Mouse (Mus musculus) liver, adult (tissue): ENCODE data around the gene Adat2.

Experiments
- GATA4 ChIP-seq: IDR thresholded peaks from 2 replicates; pipeline ENCODE4 v1.6.1; 2014; ENCODE audit warnings: mild to moderate bottlenecking, low read length; ENCODE audit not compliant: insufficient replicate concordance

The Adat2 gene

GRCm38 (mm10) chr10:13552646-13553497 lies at the start of gene Adat2, which contains the start of gene Pex3:
Gene Adat2 (plus strand): TSS chr10:13552894.
Gene Pex3 (minus strand): TSS chr10:13553142.
- TF ChIP-seq GATA4 = peak; percentile 61; the same call in 1 of the 2 replicates

GRCm38 (mm10) chr10:13521857-13522256 lies 30.8 kb upstream of the Adat2 start:
- no peak for TF ChIP-seq GATA4

- no peak for TF ChIP-seq GATA4
These were observed 24.5 kb upstream of the Adat2 start for GRCm38 (mm10) chr10:13528155-13528554.

GRCm38 (mm10) chr10:13534751-13535150 lies 17.9 kb upstream of the Adat2 start:
- no peak for TF ChIP-seq GATA4

GRCm38 (mm10) chr10:13536706-13537105 lies 16.0 kb upstream of the Adat2 start:
- TF ChIP-seq GATA4 = no peak

- TF ChIP-seq GATA4 = no peak
These were observed 12.8 kb upstream of the Adat2 start for GRCm38 (mm10) chr10:13539769-13540333.

GRCm38 (mm10) chr10:13541721-13542120 lies 11.0 kb upstream of the Adat2 start:
- no peak for TF ChIP-seq GATA4

- TF ChIP-seq GATA4 = no peak
These were observed 848 bp downstream of the Adat2 start for GRCm38 (mm10) chr10:13553498-13553985.

- TF ChIP-seq GATA4 = no peak
These were observed 1.6 kb downstream of the Adat2 start for GRCm38 (mm10) chr10:13554316-13554715.

GRCm38 (mm10) chr10:13560014-13560674 lies 7.5 kb downstream of the Adat2 start:
- no peak for TF ChIP-seq GATA4

GRCm38 (mm10) chr10:13564364-13565079 lies 11.8 kb downstream of the Adat2 start:
- TF ChIP-seq GATA4 = no peak

- TF ChIP-seq GATA4 = no peak
These were observed 12.4 kb downstream of the Adat2 start for GRCm38 (mm10) chr10:13565080-13565448.

GRCm38 (mm10) chr10:13566393-13566792 lies 13.7 kb downstream of the Adat2 start:
- no peak for TF ChIP-seq GATA4

GRCm38 (mm10) chr10:13569818-13570217 lies 17.1 kb downstream of the Adat2 start:
- no peak for TF ChIP-seq GATA4
